Mouse (Mus musculus): ENCODE data around the gene Thap7. TPM values are rescaled to one million over a fixed set of nuclear protein-coding genes. Genes with fewer than 3 reads are reported as not detected.
A peak's percentile ranks its signal among the peaks of the same experiment; 100 is the strongest.
"Not testable (repeated sequence)": the region's sequence is repeated elsewhere in the genome, so short reads cannot be mapped to it uniquely, and the experiment has no call there.

The Thap7 gene
- polyA plus RNA-seq, 1 experiment: 75.1 TPM

DNA sequence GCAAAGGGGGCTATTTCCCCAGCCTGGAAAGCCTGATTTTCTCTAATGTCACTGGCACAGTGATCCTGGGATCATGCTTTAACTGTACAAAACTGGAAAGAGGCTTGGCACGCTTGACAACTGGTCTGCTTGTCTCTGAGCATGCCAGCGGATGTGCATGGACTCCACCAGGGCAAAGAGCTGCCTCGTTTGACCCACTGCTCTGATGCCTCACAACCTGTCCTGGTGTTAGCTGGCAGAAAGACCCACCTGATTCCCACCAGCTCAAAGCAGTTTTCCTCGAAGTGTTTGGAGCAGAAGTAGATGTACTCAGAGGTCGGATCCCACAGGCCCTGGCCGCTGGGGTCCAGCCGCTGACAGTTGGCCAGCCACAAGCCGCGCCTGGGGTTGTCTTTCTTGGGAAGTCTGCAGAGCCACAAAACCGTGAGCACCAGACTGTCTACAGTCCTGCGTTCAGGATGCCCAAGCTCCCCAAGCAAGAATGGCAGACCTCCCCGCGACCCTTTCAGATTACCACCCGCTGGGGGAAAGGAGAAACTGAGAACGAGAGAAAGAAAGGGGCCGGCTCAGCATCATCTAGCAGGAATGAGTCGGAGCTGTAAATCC lies 852 bp downstream of the Thap7 start:
- no peak for DNase-seq (ENCODE audit: low read depth)
- TF ChIP-seq CTCF (IDR thresholded peaks at IDR 0.05; ENCODE audit: borderline replicate concordance, extremely low read depth, insufficient read depth, insufficient read length): no peak
- no peak for TF ChIP-seq POLR2A (IDR thresholded peaks at IDR 0.05; ENCODE audit: borderline replicate concordance, extremely low read depth, insufficient read depth, insufficient read length, poor library complexity, severe bottlenecking)

GRCm38 (mm10) chr16:17528276-17528675 lies 2.7 kb downstream of the Thap7 start:
- TF ChIP-seq CTCF (IDR thresholded peaks at IDR 0.05; ENCODE audit: borderline replicate concordance, extremely low read depth, insufficient read depth, insufficient read length) (no peak), POLR2A (IDR thresholded peaks at IDR 0.05; ENCODE audit: borderline replicate concordance, extremely low read depth, insufficient read depth, insufficient read length, poor library complexity, severe bottlenecking) (no peak)
- peak; percentile 6 for DNase-seq (ENCODE audit: low read depth)

DNA sequence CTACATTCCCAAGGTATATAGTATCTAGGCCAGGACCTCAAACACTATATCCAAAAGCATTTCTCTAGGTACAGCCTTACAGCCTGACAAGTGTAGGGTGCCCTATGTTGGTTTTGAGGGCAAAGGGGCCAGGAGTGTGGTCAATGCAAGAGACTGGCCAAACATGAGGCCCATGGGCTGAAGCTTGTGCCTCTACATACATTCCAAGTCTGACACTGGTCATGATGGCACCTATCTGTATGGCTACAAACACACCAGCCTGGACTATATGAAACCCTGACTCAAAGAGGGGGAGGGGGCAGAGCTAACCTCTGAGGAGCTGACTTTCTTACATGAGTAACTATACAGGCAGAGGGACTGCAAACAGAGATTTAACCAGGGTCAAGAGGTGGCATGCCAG lies 3.3 kb downstream of the Thap7 start:
- no peak for DNase-seq (ENCODE audit: low read depth)

GRCm38 (mm10) chr16:17526223-17526622 lies 4.7 kb downstream of the Thap7 start:
- no peak for TF ChIP-seq POLR2A (IDR thresholded peaks at IDR 0.05; ENCODE audit: borderline replicate concordance, extremely low read depth, insufficient read depth, insufficient read length, poor library complexity, severe bottlenecking)
- TF ChIP-seq CTCF (IDR thresholded peaks at IDR 0.05; ENCODE audit: borderline replicate concordance, extremely low read depth, insufficient read depth, insufficient read length): no peak
- DNase-seq (ENCODE audit: low read depth): no peak

More for the DNA sequence above, 3.3 kb downstream of the Thap7 start:
- TF ChIP-seq CTCF (IDR thresholded peaks at IDR 0.05; ENCODE audit: borderline replicate concordance, extremely low read depth, insufficient read depth, insufficient read length) (no peak), POLR2A (IDR thresholded peaks at IDR 0.05; ENCODE audit: borderline replicate concordance, extremely low read depth, insufficient read depth, insufficient read length, poor library complexity, severe bottlenecking) (no peak)

DNA sequence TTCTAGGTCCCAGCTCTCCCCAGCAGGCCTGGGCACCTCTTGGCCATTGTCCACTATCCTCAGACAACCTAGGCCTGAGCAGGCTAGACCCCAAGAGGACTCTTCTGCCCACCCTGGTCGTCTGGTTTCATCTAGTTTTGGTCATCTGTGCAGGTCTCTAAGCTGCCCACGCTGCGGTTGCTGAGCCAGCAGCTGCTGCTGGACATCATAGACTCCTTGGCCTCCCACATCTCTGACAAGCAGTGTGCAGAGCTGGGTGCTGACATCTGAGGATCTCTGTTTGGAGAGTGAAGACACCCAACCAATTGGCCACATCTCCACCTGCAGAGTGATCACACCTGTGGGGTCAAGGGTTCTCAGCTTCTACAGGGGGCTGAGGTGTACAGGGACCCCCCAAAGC lies 5.4 kb downstream of the Thap7 start:
- no peak for DNase-seq (ENCODE audit: low read depth)
- TF ChIP-seq POLR2A (IDR thresholded peaks at IDR 0.05; ENCODE audit: borderline replicate concordance, extremely low read depth, insufficient read depth, insufficient read length, poor library complexity, severe bottlenecking): no peak

DNA sequence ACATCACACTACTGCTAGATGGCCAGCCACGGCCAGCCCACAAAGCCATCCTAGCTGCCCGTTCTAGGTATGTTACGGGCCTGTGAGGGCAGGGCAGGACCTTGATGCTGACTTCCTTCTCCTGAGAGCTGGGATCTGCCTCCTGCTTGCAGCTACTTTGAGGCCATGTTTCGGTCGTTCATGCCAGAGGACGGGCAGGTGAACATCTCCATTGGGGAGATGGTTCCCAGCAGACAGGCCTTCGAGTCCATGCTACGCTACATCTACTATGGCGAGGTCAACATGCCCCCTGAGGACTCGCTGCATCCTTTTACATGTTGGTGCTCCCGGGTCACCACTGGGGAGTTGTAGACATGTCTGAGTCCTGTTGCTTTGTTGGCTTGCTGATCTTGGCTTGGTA lies 6.8 kb downstream of the Thap7 start:
- TF ChIP-seq CTCF (IDR thresholded peaks at IDR 0.05; ENCODE audit: borderline replicate concordance, extremely low read depth, insufficient read depth, insufficient read length): no peak
- no peak for TF ChIP-seq POLR2A (IDR thresholded peaks at IDR 0.05; ENCODE audit: borderline replicate concordance, extremely low read depth, insufficient read depth, insufficient read length, poor library complexity, severe bottlenecking)
- DNase-seq (ENCODE audit: low read depth): no peak

DNA sequence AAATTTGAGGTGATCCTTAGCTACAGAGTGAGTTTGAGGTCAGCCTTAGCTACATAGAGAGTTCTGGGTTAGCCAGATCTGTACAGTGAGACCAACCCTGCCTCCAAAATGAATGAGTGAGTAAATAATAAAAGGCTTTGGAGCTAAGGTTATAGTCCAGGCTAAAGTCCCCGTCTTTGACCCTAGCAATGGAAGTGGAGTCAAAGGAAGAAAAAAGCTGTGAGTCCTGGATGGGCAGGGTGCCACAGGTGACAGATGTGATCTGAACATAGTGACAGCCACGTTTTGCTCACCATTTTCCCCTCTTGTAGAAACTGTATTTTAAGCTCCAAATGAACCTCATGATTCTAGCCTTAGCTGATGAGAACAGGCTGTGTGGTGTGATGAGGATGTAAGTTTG lies 12.0 kb downstream of the Thap7 start:
- DNase-seq (ENCODE audit: low read depth): no peak

DNA sequence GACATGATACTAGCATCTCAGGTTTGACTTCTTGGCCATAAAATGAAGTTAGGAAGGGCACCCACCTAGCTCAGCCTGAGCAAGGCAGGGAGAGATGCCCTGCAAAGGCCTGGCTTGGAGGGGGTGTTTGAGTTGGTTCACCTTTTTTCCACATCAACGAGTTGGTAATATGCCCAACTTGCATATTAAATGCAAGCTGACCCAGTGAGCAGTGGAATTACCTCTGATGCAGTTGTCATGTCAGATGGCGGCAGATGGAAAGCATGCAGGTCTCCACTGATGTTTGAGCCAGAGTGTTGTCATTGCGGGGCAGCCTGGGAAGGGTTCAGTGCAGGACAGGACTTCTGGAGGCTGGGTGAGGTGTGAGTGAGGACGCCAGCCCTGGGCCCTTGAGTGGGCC lies 19.5 kb downstream of the Thap7 start:
- no peak for DNase-seq (ENCODE audit: low read depth)
- TF ChIP-seq POLR2A (IDR thresholded peaks at IDR 0.05; ENCODE audit: borderline replicate concordance, extremely low read depth, insufficient read depth, insufficient read length, poor library complexity, severe bottlenecking) (no peak), CTCF (IDR thresholded peaks at IDR 0.05; ENCODE audit: borderline replicate concordance, extremely low read depth, insufficient read depth, insufficient read length) (no peak)

More for the DNA sequence above, 12.0 kb downstream of the Thap7 start:
- TF ChIP-seq POLR2A (IDR thresholded peaks at IDR 0.05; ENCODE audit: borderline replicate concordance, extremely low read depth, insufficient read depth, insufficient read length, poor library complexity, severe bottlenecking): no peak
- no peak for TF ChIP-seq CTCF (IDR thresholded peaks at IDR 0.05; ENCODE audit: borderline replicate concordance, extremely low read depth, insufficient read depth, insufficient read length)

- DNase-seq (ENCODE audit: low read depth): no peak
- TF ChIP-seq CTCF (IDR thresholded peaks at IDR 0.05; ENCODE audit: borderline replicate concordance, extremely low read depth, insufficient read depth, insufficient read length) (no peak), POLR2A (IDR thresholded peaks at IDR 0.05; ENCODE audit: borderline replicate concordance, extremely low read depth, insufficient read depth, insufficient read length, poor library complexity, severe bottlenecking) (no peak)
These were observed 20.2 kb downstream of the Thap7 start for GRCm38 (mm10) chr16:17510686-17511085.

DNA sequence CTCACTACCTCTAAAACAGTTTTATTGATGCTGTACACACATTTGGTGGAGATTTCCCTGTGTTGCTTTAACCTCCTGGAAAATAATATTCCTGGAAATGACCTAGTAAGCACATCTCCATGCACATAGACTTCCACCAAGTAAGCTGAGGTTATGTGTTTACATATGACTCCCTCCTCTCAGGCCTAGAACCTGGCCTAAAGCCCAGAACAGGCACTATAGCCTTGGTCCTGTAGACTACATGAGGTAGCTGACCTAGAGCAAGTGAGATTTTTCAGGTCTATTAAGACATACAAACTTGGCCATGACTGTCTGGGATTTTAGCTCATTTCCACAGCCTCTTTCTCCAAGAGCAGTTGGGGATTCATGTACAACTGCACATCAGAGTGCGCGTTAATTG lies 20.8 kb downstream of the Thap7 start:
- no peak for DNase-seq (ENCODE audit: low read depth)
- TF ChIP-seq POLR2A (IDR thresholded peaks at IDR 0.05; ENCODE audit: borderline replicate concordance, extremely low read depth, insufficient read depth, insufficient read length, poor library complexity, severe bottlenecking) (no peak), CTCF (IDR thresholded peaks at IDR 0.05; ENCODE audit: borderline replicate concordance, extremely low read depth, insufficient read depth, insufficient read length) (no peak)

GRCm38 (mm10) chr16:17509240-17509597 lies 21.7 kb downstream of the Thap7 start:
- TF ChIP-seq POLR2A (IDR thresholded peaks at IDR 0.05; ENCODE audit: borderline replicate concordance, extremely low read depth, insufficient read depth, insufficient read length, poor library complexity, severe bottlenecking): no peak
- TF ChIP-seq CTCF (IDR thresholded peaks at IDR 0.05; ENCODE audit: borderline replicate concordance, extremely low read depth, insufficient read depth, insufficient read length): no peak
- DNase-seq (ENCODE audit: low read depth): no peak

DNA sequence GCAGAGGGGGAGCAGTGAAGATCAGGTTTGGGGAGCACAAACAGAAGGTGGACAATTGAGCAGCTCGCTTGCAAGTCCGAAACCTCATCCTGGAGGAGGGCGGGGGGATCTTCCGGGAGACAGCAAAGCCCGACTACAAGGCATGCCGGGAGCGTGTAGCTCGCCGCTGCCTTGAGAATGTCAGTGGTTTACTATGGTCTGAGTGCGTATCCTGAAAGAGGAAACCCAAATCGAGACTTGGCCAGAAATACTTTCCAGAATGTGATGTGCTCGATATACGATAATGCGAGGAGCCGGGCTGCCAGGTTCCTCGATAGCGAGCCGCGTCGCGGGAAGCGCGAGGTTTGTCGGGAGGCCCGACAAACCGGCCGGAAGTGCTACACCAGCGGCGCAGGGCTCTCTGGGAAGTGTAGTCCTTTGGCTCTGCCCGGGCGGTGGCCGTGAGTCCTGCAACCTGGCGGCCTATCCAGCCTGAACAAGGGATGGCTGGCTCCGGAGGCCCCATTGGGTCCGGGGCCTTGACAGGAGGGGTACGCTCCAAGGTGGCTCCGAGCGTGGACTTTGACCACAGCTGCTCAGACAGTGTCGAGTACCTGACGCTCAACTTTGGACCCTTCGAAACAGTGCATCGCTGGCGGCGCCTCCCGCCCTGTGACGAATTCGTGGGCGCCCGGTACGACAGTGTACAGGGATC lies 22.2 kb downstream of the Thap7 start, which contains the start of gene Lztr1:
Lztr1 (plus strand) TSS at position 143 of the 694 bp plus-strand sequence.
- peak; percentile 96 for DNase-seq (ENCODE audit: low read depth)
- peak; percentile 60; the same call in 1 of the 2 replicates for TF ChIP-seq POLR2A (IDR thresholded peaks at IDR 0.05; ENCODE audit: borderline replicate concordance, extremely low read depth, insufficient read depth, insufficient read length, poor library complexity, severe bottlenecking)
- TF ChIP-seq CTCF (IDR thresholded peaks at IDR 0.05; ENCODE audit: borderline replicate concordance, extremely low read depth, insufficient read depth, insufficient read length): 0 out of 2 replicates have a peak, but pooled peaks have one; percentile 6

- DNase-seq (ENCODE audit: low read depth): not testable (repeated sequence)
These were observed 22.9 kb downstream of the Thap7 start for GRCm38 (mm10) chr16:17508031-17508430.
